Mouse (Mus musculus) brain, embryonic 14.5 days (tissue): ENCODE measurements at regions not wholly inside any gene's neighbourhood (a gene's known extent, or its start where the extent isn't known, plus 50 kb on each side); places are given as distances from the start of the nearest gene placed in this dataset.

Experiments used
- CTCF ChIP-seq: fragments of 200-500 bp; IDR thresholded peaks from 2 replicates; pipeline ENCODE4 v1.5.1; 2012; ENCODE audit warnings: inconsistent platforms, mild to moderate bottlenecking, moderate library complexity, borderline replicate concordance; ENCODE audit not compliant: insufficient read depth, insufficient read length; ENCODE audit errors: extremely low read depth
- POLR2A ChIP-seq: fragments of 200-500 bp; IDR thresholded peaks from 2 replicates; pipeline ENCODE4 v1.6.1; 2012; ENCODE audit warnings: mild to moderate bottlenecking, inconsistent platforms, borderline replicate concordance; ENCODE audit not compliant: poor library complexity, insufficient read depth, insufficient read length, severe bottlenecking; ENCODE audit errors: extremely low read depth

DNA sequence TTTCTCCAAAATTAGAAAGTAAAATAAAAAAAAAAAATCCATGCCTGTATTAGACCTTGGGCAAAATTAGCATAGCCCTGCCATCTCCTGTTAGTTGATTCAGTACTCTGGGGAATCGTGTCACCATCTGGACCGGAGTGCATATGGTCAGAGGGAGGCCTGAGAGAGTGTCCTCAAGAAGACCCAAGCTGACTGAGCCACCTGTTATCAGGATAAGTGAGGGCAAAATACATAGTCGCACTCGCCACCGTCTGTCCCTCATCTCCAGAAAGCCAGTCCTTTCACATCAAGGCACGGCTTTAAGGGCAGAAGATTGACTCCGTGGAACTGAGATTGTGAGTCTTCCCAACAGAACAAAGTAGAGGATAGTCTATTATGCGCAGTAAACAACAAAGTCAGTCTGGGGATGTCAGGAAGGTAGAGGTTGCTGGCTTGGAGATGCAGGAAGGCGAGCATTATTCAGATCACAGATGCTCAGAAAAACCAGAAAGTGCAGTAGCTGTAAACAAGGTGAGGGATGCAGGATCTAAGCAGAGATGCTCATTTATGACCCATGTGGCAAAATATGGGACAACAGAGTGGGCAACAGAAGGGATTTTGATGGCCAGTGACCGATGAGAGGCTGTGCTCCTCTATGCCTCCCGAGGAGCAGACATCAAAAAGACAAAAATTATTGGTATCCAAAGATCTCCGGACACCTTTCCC is 88.8 kb upstream of the Trhde start:
- TF ChIP-seq POLR2A (no peak), CTCF (no peak)
